Mouse (Mus musculus) spleen, adult 2 months (tissue): Measurements from ENCODE around the gene Metap1d. TPM values are rescaled to one million over a fixed set of nuclear protein-coding genes. Genes with fewer than 3 reads are reported as not detected.

Experiments
- DNase-seq, 2 experiments: peaks; one replicate each; pipeline versions ENCODE4 v3.0.0 to v3.0.0-alpha.2; 2012 to 2021; ENCODE audit warnings: low spot score in 2 of 2, low read depth in 1 of 2
- H3K27ac ChIP-seq: fragments of 200-500 bp; 2 replicates; pipeline ENCODE4 v1.5.1; 2012; ENCODE audit warnings: low read length, inconsistent platforms; ENCODE audit not compliant: insufficient read depth
- H3K27me3 ChIP-seq: fragments of 200-500 bp; 2 replicates; pipeline ENCODE4 v1.6.1; 2012; ENCODE audit warnings: mild to moderate bottlenecking, moderate library complexity, low read length, inconsistent platforms; ENCODE audit not compliant: control insufficient read depth, insufficient read depth
- H3K36me3 ChIP-seq: fragments of 200-500 bp; 2 replicates; pipeline ENCODE4 v1.6.1; 2012; ENCODE audit warnings: mild to moderate bottlenecking, low read length, inconsistent platforms; ENCODE audit not compliant: control insufficient read depth, insufficient read depth
- H3K4me1 ChIP-seq: fragments of 200-500 bp; 2 replicates; pipeline ENCODE4 v1.6.1; 2011; ENCODE audit warnings: inconsistent platforms; ENCODE audit not compliant: control insufficient read depth, insufficient read depth, insufficient read length
- H3K4me3 ChIP-seq: fragments of 200-500 bp; 2 replicates; pipeline ENCODE4 v1.5.1; 2011; ENCODE audit warnings: mild to moderate bottlenecking, inconsistent platforms; ENCODE audit not compliant: insufficient read depth, insufficient read length; ENCODE audit errors: extremely low read depth
- CTCF ChIP-seq: fragments of 200-500 bp; IDR thresholded peaks from 2 replicates; pipeline ENCODE4 v1.5.1; 2011; ENCODE audit warnings: mild to moderate bottlenecking, inconsistent platforms; ENCODE audit not compliant: insufficient read depth, insufficient read length, insufficient replicate concordance; ENCODE audit errors: extremely low read depth
- POLR2A ChIP-seq: fragments of 200-500 bp; IDR thresholded peaks from 2 replicates; pipeline ENCODE4 v1.6.1; 2011; ENCODE audit warnings: low read depth, low read length, inconsistent platforms
- whole genome bisulfite sequencing: fragments of 180-500 bp; shearing (Covaris S2); methylation state at CpG from one replicate; pipeline ENCODE4 v1.1.7; 2018; 5-methylcytosine and 5-hydroxymethylcytosine counted together
- polyA plus RNA-seq: library from polyadenylated mRNA; depleted of rRNA; stranded (reverse); fragments of >200 nt; gene quantifications from 2 replicates; pipeline ENCODE4 v1.2.3, GENCODE M21; 2012

The Metap1d gene
- polyA plus RNA-seq, 1 experiment = 10.5 TPM

DNA sequence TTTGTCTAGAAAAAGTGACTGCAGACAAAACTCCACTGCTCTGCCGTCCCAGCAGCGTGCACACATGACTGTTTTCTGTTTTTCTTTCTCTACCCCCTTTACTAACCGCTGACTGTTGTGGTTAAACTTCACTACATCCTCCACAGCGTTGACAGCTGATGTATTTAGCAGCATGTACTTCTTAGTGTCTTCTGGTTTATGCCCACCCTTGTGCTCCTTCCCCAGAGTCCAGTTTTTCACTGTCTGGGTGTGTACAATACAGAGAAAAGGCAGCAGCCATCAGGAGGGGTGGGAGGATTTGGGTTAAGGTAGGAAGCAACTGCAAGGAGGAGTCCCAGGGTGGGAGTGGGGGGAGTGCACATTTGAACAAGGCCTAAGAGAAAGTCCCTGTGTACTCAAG is 69.8 kb downstream of the Metap1d start:
- DNase-seq = no peak
- peaks cover 7% of the 10 kb centered on the region; the same call in 1 of the 2 replicates for H3K27me3 ChIP-seq
- no peaks in the 10 kb centered on the region; the same call in 1 of the 2 replicates for H3K4me1 ChIP-seq
- TF ChIP-seq CTCF = no peak
- no peak for TF ChIP-seq POLR2A
- no peak overlapping the region for H3K27ac ChIP-seq
- no peak overlapping the region for H3K4me3 ChIP-seq
- WGBS = 21% methylated on average over 4 of the region's 4 CpGs
- no peaks in the 10 kb centered on the region for H3K36me3 ChIP-seq

- Histone ChIP-seq H3K27me3 (peaks cover 10% of the 10 kb centered on the region; the same call in 1 of the 2 replicates), H3K4me3 (no peak overlapping the region), H3K36me3 (no peaks in the 10 kb centered on the region), H3K4me1 (no peaks in the 10 kb centered on the region; the same call in 1 of the 2 replicates), H3K27ac (no peak overlapping the region)
- DNase-seq = no peak
- TF ChIP-seq CTCF (no peak), POLR2A (no peak)
- 36% methylated on average over 4 of the region's 4 CpGs for WGBS
Observed at GRCm38 (mm10) chr2:71523431-71523830, 70.4 kb downstream of the Metap1d start.

DNA sequence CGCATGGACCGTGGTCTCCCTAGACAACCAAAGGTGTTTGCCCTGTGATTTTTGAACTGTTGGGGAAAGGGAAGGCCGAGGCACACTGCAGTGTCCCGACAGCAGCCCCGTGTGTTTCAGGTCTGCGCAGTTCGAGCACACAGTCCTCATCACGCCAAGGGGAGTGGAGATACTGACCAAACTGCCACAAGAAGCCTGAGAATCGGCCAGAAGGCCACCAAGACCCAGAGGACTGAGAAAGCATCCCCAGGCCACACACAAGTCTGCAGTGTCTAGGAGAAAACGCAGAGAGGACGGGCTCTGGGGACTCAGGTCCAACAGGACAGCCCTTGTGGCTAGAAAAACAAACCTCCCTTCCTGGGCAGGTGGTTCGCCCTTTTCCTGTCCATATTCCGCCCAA is 71.7 kb downstream of the Metap1d start:
- no peak for DNase-seq
- no peaks in the 10 kb centered on the region for H3K36me3 ChIP-seq
- peaks cover 22% of the 10 kb centered on the region for H3K27me3 ChIP-seq
- TF ChIP-seq POLR2A (no peak), CTCF (no peak)
- 49% methylated on average over 13 of the region's 13 CpGs for WGBS
- no peak overlapping the region for H3K27ac ChIP-seq
- H3K4me3 ChIP-seq = no peak overlapping the region
- H3K4me1 ChIP-seq = peaks cover 9% of the 10 kb centered on the region

- peaks cover 36% of the 10 kb centered on the region for H3K27me3 ChIP-seq
- no peak overlapping the region for H3K4me3 ChIP-seq
- H3K27ac ChIP-seq = no peak overlapping the region
- DNase-seq = no peak
- H3K36me3 ChIP-seq = no peaks in the 10 kb centered on the region
- WGBS = 8% methylated on average over 10 of the region's 10 CpGs
- TF ChIP-seq CTCF (no peak), POLR2A (no peak)
- peaks cover 14% of the 10 kb centered on the region for H3K4me1 ChIP-seq
Observed at GRCm38 (mm10) chr2:71526595-71527322, 73.7 kb downstream of the Metap1d start.

DNA sequence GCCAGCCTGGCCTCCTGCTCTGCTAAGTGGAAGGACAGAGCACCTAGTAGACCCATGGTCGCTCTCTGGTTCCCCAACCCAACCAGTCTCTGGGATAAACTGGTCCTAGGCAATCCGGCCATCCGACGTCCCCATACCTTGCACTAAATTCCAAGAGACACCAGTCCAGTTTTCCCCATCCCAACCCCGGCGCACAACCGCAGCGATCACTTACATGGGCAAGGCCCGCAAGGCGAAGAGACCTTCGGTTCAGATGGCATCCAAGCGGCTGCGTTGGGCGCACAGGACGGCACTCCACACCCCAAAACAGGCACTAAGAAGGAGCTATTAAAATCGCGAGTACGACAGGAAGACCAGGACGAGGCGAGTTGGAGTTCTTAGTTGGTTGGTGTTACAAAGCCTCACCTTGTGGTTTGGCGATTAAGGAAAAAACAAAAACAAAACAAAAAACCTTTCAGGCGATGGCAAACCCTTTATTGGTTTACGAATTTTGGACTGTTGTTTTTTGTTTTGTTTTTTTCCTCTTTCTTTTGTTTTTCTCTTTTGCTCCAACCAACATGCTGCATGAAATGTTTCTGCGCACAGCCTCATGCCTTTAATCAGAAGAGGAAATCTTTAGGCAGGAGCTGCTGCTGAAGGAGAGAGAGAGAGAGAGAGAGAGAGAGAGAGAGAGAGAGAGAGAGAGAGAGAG is 74.4 kb downstream of the Metap1d start:
- 13% methylated on average over 24 of the region's 24 CpGs for whole genome bisulfite sequencing
- Histone ChIP-seq H3K4me3 (no peak overlapping the region), H3K27ac (no peak overlapping the region), H3K4me1 (peaks cover 14% of the 10 kb centered on the region), H3K27me3 (peaks cover 43% of the 10 kb centered on the region), H3K36me3 (no peaks in the 10 kb centered on the region)
- no peak for DNase-seq
- TF ChIP-seq CTCF = no peak
- no peak for TF ChIP-seq POLR2A

DNA sequence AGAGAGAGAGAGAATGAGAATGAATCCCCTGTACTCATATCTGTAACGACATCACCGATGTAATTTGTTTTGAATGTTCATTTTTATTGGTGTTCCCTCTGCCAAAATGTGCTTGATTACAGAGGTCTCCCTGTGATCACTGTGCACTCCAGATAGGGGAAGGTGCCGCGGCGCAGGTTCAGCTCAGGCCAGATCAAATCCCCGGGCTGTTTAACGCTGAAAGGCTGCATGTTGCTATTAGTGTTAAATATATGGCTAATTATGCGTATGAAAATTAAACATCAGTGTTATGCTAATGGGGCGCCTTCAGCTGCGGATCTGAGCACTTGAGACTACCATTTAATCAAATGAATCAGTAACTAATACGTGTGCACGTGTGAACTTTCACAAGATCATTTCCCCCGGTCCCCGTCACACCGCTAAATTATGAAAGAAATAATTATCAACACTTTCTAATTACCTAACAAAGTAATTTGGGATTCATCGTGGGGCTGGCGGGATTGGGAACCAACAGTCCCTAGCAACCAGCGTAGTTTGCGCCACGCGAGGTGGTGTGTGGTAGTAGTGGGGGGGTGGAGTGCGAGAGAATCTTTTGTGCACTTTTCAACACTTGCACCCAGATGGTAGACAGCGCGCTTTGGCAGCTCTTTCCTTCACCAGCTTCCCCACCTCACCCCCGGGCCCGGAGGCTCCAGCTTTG is 75.1 kb downstream of the Metap1d start, which contains the start of gene Dlx1:
Gene Dlx1 (plus strand): TSS at position 100 of the 700 bp plus-strand sequence.
- Histone ChIP-seq H3K36me3 (no peaks in the 10 kb centered on the region), H3K27me3 (peaks cover 47% of the 10 kb centered on the region), H3K27ac (no peak within 1 kb of the TSS), H3K4me3 (peak within 1 kb of the TSS; percentile 5; the same call in 1 of the 2 replicates), H3K4me1 (peaks cover 14% of the 10 kb centered on the region)
- WGBS = 7% methylated on average over 26 of the region's 26 CpGs
- no peak for TF ChIP-seq CTCF
- TF ChIP-seq POLR2A = no peak
- DNase-seq = no peak
